ENCODE assay signal across 9 mouse cellular contexts in genomic region chr3:55787487-55788213, GRCm38 (mm10). TPM values are rescaled to one million over a fixed set of nuclear protein-coding genes. Genes with fewer than 3 reads are reported as not detected.
A peak's percentile ranks its signal among the peaks of the same experiment; 100 is the strongest.
DNase-seq lines count a peak whose midpoint lies in the region; ATAC-seq and TF ChIP-seq lines count a peak whose summit lies in the region.
"Had no signal": no experiment of that assay in that cellular context is flagged by ENCODE, and none has a peak within 500 bp of the region (broad histone marks: within the 10 kb centered on the region; RNA-seq: fewer than 3 reads in every experiment).

No protein-coding gene starts in this region.

- no peak for TF ChIP-seq EP300 in ES-Bruce4 (IDR thresholded peaks at IDR 0.05; ENCODE audit: insufficient read depth, low read depth, low read length)

- under 1% methylated on average over 54 of the region's 54 CpGs for WGBS in forebrain, embryonic 10.5 days
- 3% methylated on average over 54 of the region's 54 CpGs for WGBS in heart, embryonic 16.5 days
- WGBS in small intestine, adult 2 months, result 3% methylated on average over 54 of the region's 54 CpGs

- no peak for TF ChIP-seq CTCF in ES-Bruce4 (IDR thresholded peaks at IDR 0.05; ENCODE audit: low read depth, low read length)
- no peak for TF ChIP-seq CTCF in bone marrow macrophage, adult 2 months (IDR thresholded peaks at IDR 0.05; ENCODE audit: low read depth, low read length)
- TF ChIP-seq CTCF in small intestine, adult 2 months (IDR thresholded peaks at IDR 0.05; ENCODE audit: extremely low read depth, insufficient read length, insufficient replicate concordance, low read depth, low read length), result no peak

- peak; percentile 67; the same call in 1 of the 2 replicates for ATAC-seq in heart, embryonic 16.5 days (replicated peaks; ENCODE audit: extremely low read depth, insufficient read depth, low FRiP score)
- ATAC-seq in inflammation-experienced regulatory T-cells, adult 6 months, result no peak

- peak overlapping the region; percentile 69 for H3K9ac ChIP-seq in ES-Bruce4 (ENCODE audit: low read depth, poor library complexity, severe bottlenecking)
- H3K9ac ChIP-seq in heart, embryonic 16.5 days (ENCODE audit: low read length), result peak overlapping the region; percentile 76

- no peak for TF ChIP-seq POLR2A in ES-Bruce4 (IDR thresholded peaks at IDR 0.05; ENCODE audit: insufficient read depth, low read length)
- TF ChIP-seq POLR2A in bone marrow macrophage, adult 2 months (IDR thresholded peaks at IDR 0.05; ENCODE audit: borderline replicate concordance, low read depth, low read length), result no peak
- TF ChIP-seq POLR2A in small intestine, adult 2 months (IDR thresholded peaks at IDR 0.05; ENCODE audit: low read depth, low read length), result no peak

- H3K36me3 ChIP-seq in ES-Bruce4 (ENCODE audit: control insufficient read depth, insufficient read depth, low read length, poor library complexity, severe bottlenecking), result no peaks in the 10 kb centered on the region
- no peaks in the 10 kb centered on the region for H3K36me3 ChIP-seq in forebrain, embryonic 10.5 days (replicated peaks)
- no peaks in the 10 kb centered on the region for H3K36me3 ChIP-seq in heart, embryonic 16.5 days (ENCODE audit: control insufficient read depth, insufficient read depth)
- no peaks in the 10 kb centered on the region for H3K36me3 ChIP-seq in small intestine, adult 2 months (ENCODE audit: control insufficient read depth, insufficient read depth, low read length)

- no peak overlapping the region for H3K27ac ChIP-seq in ES-Bruce4 (ENCODE audit: insufficient read depth, low read length)
- H3K27ac ChIP-seq in bone marrow macrophage, adult 2 months (ENCODE audit: insufficient read depth, low read depth, low read length), result no peak overlapping the region
- peak overlapping the region; percentile 84 for H3K27ac ChIP-seq in forebrain, embryonic 10.5 days
- H3K27ac ChIP-seq in heart, embryonic 16.5 days (ENCODE audit: low read length), result peak overlapping the region; percentile 39; the same call in 1 of the 2 replicates
- H3K27ac ChIP-seq in small intestine, adult 2 months (ENCODE audit: insufficient read depth, low read depth, low read length), result no peak overlapping the region

- peaks cover 6% of the 10 kb centered on the region for H3K27me3 ChIP-seq in ES-Bruce4 (ENCODE audit: control insufficient read depth, insufficient read depth, low read length, poor library complexity, severe bottlenecking)
- peaks cover 89% of the 10 kb centered on the region for H3K27me3 ChIP-seq in forebrain, embryonic 10.5 days (ENCODE audit: poor library complexity, severe bottlenecking)
- H3K27me3 ChIP-seq in heart, embryonic 16.5 days (ENCODE audit: control insufficient read depth, insufficient read depth, low read length), result peaks cover 32% of the 10 kb centered on the region
- H3K27me3 ChIP-seq in small intestine, adult 2 months (ENCODE audit: control insufficient read depth, insufficient read depth, low read length), result peaks cover 5% of the 10 kb centered on the region

- peak; percentile 66 for DNase-seq in forebrain, embryonic 10.5 days (ENCODE audit: extremely low spot score, low spot score)
- peak; percentile 72 for DNase-seq in kidney, postnatal 10 days
- peak; percentile 44 to 64 for DNase-seq in lung, postnatal 4 days

- no peaks in the 10 kb centered on the region for H3K9me3 ChIP-seq in ES-Bruce4 (replicated peaks; ENCODE audit: control insufficient read depth, insufficient read depth, low read length, poor library complexity, severe bottlenecking)
- H3K9me3 ChIP-seq in forebrain, embryonic 10.5 days, result no peaks in the 10 kb centered on the region
- no peaks in the 10 kb centered on the region for H3K9me3 ChIP-seq in heart, embryonic 16.5 days (replicated peaks; ENCODE audit: control insufficient read depth, low read length)

- no peaks in the 10 kb centered on the region for H3K4me1 ChIP-seq in ES-Bruce4 (ENCODE audit: control insufficient read depth, insufficient read depth, low read length)
- H3K4me1 ChIP-seq in bone marrow macrophage, adult 2 months (ENCODE audit: control insufficient read depth, insufficient read depth, low read length), result 0 out of 2 replicates have a peak, but pooled peaks cover 4% of the 10 kb centered on the region
- peaks cover 55% of the 10 kb centered on the region for H3K4me1 ChIP-seq in forebrain, embryonic 10.5 days
- peaks cover 5% of the 10 kb centered on the region for H3K4me1 ChIP-seq in heart, embryonic 16.5 days (ENCODE audit: control insufficient read depth, insufficient read depth, low read length)
- H3K4me1 ChIP-seq in small intestine, adult 2 months (ENCODE audit: control insufficient read depth, insufficient read depth, insufficient read length, low read length), result no peaks in the 10 kb centered on the region; the same call in 1 of the 2 replicates

- peak overlapping the region; percentile 83 for H3K4me2 ChIP-seq in heart, embryonic 16.5 days (ENCODE audit: low read depth, low read length)

- peak overlapping the region; percentile 57 for H3K4me3 ChIP-seq in ES-Bruce4 (ENCODE audit: low read depth, low read length)
- peak overlapping the region; percentile 53 for H3K4me3 ChIP-seq in bone marrow macrophage, adult 2 months (ENCODE audit: insufficient read depth, low read length)
- peak overlapping the region; percentile 53 for H3K4me3 ChIP-seq in forebrain, embryonic 10.5 days
- peak overlapping the region; percentile 60 for H3K4me3 ChIP-seq in heart, embryonic 16.5 days (ENCODE audit: low read length)
- peak overlapping the region; percentile 54 for H3K4me3 ChIP-seq in small intestine, adult 2 months (ENCODE audit: low read depth, low read length)
- H3K4me3 ChIP-seq: myocyte had no signal

RNA-seq across cellular contexts. Expression of gene Mab21l1, which starts 5.3 kb away (rescaled TPM):
- not detected in 2 replicates for polyA plus RNA-seq in ES-Bruce4 (2011; ENCODE audit: insufficient read depth, insufficient read length, low read depth, missing spikeins)
- polyA plus RNA-seq in bone marrow macrophage, adult 2 months (2012; ENCODE audit: insufficient read depth, insufficient read length, missing spikeins), result not detected in 2 replicates
- polyA plus RNA-seq in forebrain, embryonic 10.5 days (2016; fragmentation: Nextera tagmentation; extraction: Ambion mirVana), result 6.9 and 7.2 TPM in 2 replicates
- polyA plus RNA-seq in heart, embryonic 16.5 days (2015; fragmentation: Nextera tagmentation; extraction: Ambion mirVana), result 0.46 and 0.67 TPM in 2 replicates
- polyA plus RNA-seq in small intestine, adult 2 months (2012; rRNA removed), result 0.11 TPM in 1 of 2 replicates, not detected in the other
- polyA plus RNA-seq in inflammation-experienced regulatory T-cells, adult 6 months (2017; shearing (Covaris generic)), result not detected

Comparison
In these comparisons a context has a peak if more than half of its experiments do, and no peak if none do; other contexts are left out.
1. H3K27ac ChIP-seq: peak in forebrain, embryonic 10.5 days (single experiment) and heart, embryonic 16.5 days (single experiment); none in ES-Bruce4 (single experiment), bone marrow macrophage, adult 2 months (single experiment) and small intestine, adult 2 months (single experiment).
2. Peak in every context shown above with its lines, with median percentiles within 50 percentile points of each other: H3K4me3 ChIP-seq and DNase-seq.